Mouse (Mus musculus) MEL (cell line): ENCODE measurements around the gene Emilin2.

Experiments
- CTCF ChIP-seq, 3 experiments: IDR thresholded peaks in 2 of 3; conservative IDR thresholded peaks in 1 of 3; 2 replicates each; pipeline ENCODE4 v1.5.1; 2011 to 2012; ENCODE audit warnings: low read length in 3 of 3, low read depth in 2 of 3, mild to moderate bottlenecking in 2 of 3, improper control_type of control experiment in 1 of 3, inconsistent platforms in 1 of 3, mixed read lengths in 1 of 3, moderate library complexity in 1 of 3; ENCODE audit not compliant: control insufficient read depth in 1 of 3, insufficient read depth in 1 of 3, poor library complexity in 1 of 3, severe bottlenecking in 1 of 3
- ELF1 ChIP-seq: IDR thresholded peaks from 2 replicates; pipeline ENCODE4 v1.6.1; 2014; ENCODE audit warnings: low read depth, mild to moderate bottlenecking, inconsistent platforms, low read length, improper control_type of control experiment, moderate library complexity
- ETS1 ChIP-seq: IDR thresholded peaks from 2 replicates; pipeline ENCODE4 v1.6.1; 2012; ENCODE audit warnings: low read depth, mild to moderate bottlenecking, inconsistent platforms, low read length, improper control_type of control experiment, moderate library complexity
- GATA1 ChIP-seq: IDR thresholded peaks from 2 replicates; pipeline ENCODE4 v1.6.1; 2011; ENCODE audit warnings: low read depth, low read length, improper control_type of control experiment
- POLR2A ChIP-seq, 2 experiments: IDR thresholded peaks; 2 replicates each; pipeline ENCODE4 v1.6.1; 2011 to 2012; ENCODE audit warnings: low read length in 2 of 2, mild to moderate bottlenecking in 2 of 2, control low read depth in 1 of 2, improper control_type of control experiment in 1 of 2, low read depth in 1 of 2, moderate library complexity in 1 of 2; ENCODE audit not compliant: control insufficient read depth in 1 of 2, insufficient read depth in 1 of 2, poor library complexity in 1 of 2
- POLR2AphosphoS5 ChIP-seq: IDR thresholded peaks from 2 replicates; pipeline ENCODE4 v1.6.1; 2012; ENCODE audit warnings: low read depth, borderline replicate concordance, mild to moderate bottlenecking, inconsistent platforms, low read length, moderate library complexity, mixed read lengths
- TAL1 ChIP-seq: IDR thresholded peaks from 2 replicates; pipeline ENCODE4 v1.6.1; 2012; ENCODE audit warnings: mild to moderate bottlenecking, inconsistent platforms, low read length, moderate library complexity, mixed read lengths
- ZC3H11A ChIP-seq: IDR thresholded peaks from 2 replicates; pipeline ENCODE4 v1.6.1; 2012; ENCODE audit warnings: low read depth, mild to moderate bottlenecking, inconsistent platforms, low read length, improper control_type of control experiment

DNA sequence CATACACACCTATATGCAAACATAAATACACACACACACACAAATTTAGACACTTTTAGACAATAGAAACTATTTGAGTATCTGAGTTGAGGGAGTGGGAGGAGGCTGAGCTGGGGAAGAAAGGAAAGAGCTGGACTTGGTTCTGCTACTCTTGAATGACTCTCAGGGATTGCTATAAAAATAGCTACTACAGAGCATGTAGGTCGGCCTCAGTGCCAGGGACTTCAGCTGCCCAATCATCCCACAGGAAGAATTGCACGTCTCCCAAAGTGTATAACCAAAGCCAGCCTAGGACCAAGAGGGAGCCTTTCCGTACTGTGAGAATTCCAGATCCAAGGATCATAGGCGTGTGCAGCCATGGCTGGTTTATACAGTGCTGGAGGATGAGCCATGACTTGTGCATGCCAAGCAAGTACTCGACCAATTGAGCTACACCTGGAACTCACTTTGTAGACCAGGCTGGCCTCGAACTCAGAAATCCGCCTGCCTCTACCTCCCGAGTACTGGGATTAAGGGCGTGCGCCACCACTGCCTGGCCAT, 4.5 kb downstream of the Emilin2 start:
- TF ChIP-seq CTCF (IDR thresholded peaks at IDR 0.05 in 2 of 3, conservative IDR thresholded peaks at IDR 0.05 in 1 of 3; ENCODE audit: control insufficient read depth in 1 of 3, insufficient read depth in 1 of 3, low read depth in 2 of 3, low read length in 3 of 3, poor library complexity in 1 of 3, severe bottlenecking in 1 of 3) (no peak), ZC3H11A (no peak), TAL1 (no peak), POLR2AphosphoS5 (no peak), GATA1 (no peak), ETS1 (no peak), ELF1 (no peak), POLR2A (IDR thresholded peaks at IDR 0.05; ENCODE audit: control insufficient read depth in 1 of 2, insufficient read depth in 1 of 2, low read depth in 1 of 2, low read length in 2 of 2, poor library complexity in 1 of 2) (no peak)
